Mouse (Mus musculus): Measurements from ENCODE around the gene 6330409D20Rik.

6330409D20Rik gene

DNA sequence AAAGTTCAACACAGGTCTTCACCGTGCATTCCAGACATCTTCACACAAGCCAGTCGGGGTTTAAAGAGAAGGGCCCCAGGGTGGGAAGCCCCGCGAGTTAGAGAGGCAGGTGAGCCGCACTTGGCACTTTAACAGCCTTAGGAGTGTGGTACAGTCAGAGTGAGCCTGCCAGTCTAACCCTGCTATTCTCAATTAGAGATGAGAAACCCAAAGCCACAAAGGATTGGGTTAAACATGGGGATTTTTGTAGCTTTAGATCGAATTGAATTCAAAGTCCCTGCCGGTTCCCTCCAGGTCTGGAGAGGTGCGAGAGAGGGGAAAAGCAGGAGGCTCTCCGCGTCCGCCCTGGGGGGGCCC is at the start of gene 6330409D20Rik:
Gene 6330409D20Rik, minus strand, starts transcription at position 101 of the 357 bp plus-strand sequence.
- DNase-seq (ENCODE audit: low spot score): no peak

DNA sequence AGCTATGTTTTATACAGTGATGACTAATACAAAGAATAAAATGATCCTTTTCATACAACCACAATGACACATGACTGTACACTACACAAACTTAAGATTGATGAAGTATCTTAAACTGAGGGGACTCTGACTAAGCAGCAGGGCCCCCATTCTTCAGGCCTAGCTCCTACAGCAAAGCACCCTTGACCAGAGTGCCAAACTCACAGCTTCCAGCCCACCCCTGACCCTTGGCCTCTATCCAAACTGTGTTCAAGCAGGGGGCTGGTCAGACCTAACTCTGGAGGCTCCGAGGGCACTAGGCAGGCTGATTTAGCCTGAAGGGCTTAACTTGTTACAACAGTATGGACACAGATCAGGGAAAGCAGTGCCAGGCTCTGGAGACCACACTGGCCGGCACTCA is 47.8 kb upstream of the 6330409D20Rik start:
- no peak for DNase-seq (ENCODE audit: low spot score)

DNA sequence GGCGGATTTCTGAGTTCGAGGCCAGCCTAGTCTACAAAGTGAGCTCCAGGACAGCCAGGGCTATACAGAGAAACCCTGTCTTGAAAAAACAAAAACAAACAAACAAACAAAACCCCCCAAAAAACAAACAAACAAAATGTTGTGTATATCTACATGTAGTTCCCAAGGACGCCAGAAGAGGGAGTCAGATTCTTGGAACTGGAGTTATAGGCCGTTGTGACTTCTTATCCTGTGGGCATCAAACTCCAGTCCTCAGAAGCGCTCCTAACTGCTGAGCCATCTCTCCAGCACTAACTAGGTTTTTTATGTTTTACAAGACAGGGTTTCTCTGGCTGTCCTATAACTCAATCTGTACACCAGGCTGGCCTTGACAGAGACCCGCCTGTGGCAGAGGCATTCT is 46.4 kb upstream of the 6330409D20Rik start:
- DNase-seq (ENCODE audit: low spot score): no peak

DNA sequence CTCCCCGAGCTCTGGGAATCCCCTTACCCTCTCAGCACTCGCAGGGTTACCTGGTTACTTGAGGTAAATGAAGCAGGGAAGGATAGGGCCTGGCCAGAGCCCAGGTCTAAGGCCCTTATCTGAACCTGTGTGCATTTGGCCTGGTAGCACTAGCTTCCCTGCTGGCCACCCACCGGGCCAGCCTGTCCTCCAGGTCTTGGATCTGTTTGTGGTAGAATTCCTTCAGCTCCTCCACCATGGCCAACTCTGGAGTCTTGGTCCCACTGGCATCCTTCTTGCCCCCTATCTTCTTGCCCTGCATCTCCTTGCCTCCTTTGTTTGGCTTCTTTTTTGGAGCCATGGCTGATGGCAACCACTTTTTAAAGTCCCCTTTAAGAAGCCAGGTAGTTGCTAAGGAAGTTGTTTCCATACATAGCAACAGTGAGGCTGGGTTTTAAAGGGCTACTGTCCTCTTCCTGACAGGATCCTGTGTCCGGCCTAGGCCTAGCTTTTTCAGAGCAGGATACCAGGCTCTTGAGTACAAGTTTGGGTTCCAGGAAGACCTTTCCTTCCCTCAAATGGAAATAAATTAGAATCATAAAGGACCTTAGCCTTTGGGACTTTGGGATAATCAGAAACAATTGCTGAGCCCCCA is 43.3 kb upstream of the 6330409D20Rik start, which contains the start of gene Cfap157:
Gene Cfap157, minus strand, starts transcription at position 381 of the 634 bp plus-strand sequence.
- DNase-seq (ENCODE audit: low spot score): no peak

DNA sequence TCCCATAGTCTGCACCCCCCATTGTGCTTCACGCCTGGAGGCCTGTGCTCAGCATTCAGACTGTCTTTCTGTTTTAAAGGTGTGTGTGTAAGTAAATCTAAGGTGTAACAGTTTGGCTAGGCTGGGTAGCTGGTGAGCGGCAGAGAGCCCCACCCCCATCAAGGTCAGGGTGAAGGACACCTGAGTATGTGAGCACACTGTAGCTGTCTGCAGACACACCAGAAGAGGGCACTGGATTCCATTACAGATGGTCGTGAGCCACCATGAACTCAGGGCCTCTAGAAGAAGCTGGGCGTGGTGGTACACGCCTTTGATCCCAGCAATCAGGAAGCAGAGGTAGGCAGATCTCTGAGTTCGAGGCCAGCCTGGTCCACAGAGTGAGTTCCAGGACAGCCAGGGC is 40.9 kb upstream of the 6330409D20Rik start:
- DNase-seq (ENCODE audit: low spot score): no peak

DNA sequence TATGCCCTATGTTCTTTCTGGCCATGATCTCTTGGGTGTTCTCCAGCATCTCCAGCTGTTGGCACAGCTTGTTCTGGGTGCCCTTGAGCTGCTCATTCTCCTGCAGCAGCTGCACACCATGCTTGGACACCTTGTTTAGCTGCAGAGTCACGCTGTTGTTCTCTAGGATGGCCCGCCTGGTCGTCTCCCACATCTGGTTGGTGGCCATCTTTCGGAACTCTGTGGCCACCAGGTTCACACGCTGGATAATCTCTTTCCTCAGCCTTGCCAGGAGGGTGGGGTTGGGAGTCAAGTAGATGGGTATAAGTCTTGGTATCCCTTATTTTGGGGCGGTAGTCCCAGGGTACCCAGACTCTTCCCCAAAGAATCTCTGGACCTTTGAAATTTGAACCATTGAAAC is 38.9 kb upstream of the 6330409D20Rik start:
- no peak for DNase-seq (ENCODE audit: low spot score)

DNA sequence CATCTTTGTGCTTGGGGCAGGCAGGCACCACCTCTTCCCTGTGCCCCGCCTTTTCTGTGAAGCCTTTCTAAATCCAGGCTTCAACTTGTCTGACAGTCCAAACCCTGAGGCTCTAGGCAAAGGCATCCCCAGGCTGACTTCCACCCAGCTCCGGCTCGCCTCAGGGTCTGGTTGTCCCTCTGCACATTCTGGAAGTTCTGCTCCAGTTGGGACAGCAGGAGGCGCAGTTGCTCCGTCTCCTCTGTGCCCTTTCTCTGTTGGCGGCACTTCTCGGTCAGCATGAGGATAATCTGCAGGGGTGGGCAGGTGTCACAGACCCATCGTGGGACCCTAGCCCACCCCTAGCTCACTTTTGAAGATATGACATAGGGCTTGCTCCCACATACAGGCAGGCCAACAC is 38.3 kb upstream of the 6330409D20Rik start:
- DNase-seq (ENCODE audit: low spot score): peak; percentile 85

DNA sequence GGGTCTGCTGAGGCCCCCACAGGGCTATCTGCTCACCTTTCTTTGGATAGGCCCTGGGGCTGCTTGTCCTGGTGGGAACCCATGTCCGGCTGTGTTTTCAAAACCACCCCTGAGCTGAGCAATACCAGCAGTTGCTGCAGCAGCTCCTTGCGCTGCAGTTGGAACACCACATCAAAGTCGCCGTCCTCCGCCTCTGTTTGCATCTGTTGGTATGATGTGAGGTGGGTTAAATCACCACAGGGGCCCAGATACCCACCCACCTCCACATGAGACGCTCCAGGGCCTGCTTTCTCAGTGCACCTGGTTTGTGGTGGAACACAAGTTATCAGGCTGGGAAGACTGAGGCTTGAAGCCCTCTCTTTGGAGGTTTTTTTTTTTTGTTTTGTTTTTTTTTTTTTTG is 37.3 kb upstream of the 6330409D20Rik start:
- no peak for DNase-seq (ENCODE audit: low spot score)

DNA sequence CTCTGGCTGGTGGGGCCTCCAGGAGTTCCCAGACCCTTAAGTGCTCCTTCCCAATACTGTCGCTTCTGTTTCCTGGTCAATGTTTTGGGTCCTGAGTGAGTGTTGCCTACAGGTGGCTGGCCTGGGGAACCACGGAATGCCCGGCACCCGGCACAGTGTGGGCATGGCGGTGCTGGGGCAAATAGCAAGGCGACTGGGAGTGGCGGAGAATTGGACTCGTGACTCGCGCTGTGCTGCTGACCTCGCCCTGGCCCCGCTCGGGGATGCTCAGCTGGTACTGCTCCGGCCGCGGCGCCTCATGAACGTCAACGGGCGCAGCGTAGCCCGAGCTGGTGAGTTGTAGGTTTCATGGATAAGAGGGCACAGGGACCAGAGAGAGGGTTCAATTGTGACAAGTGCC is 35.4 kb upstream of the 6330409D20Rik start:
- DNase-seq (ENCODE audit: low spot score): no peak

DNA sequence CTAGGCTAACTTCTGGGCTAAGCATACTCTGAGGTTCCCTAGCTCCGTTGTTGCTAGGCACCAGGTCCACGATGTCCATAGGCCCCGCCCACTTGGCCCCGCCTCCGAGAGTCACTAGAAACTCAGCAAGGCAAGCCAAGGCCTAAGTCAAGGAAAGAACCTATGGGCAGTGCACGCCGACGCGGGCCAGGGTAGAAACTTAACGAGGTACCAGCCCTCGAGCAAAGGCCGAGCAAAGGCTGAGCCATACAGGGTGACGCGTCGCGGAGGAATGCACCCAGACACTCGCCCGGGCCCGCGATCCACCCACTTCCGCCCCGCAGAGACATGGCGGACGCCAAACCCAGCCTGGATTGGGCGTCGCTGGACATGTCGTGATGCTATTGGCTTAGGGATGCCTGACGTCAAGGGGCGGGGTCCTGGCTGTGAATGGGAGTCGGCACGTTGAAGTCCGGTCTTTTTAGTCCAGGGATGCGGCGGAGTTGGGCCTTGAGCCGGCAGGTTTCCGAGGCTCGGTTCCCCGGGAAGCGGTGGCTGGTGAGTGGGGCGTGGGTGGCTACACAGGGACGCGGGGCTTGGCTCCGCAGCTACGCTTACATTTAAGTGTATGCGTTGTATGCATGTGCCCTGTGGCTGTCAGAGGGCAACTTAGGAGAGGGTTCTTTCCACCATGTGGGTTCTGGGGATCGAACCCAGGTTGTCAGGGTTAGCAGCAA is 34.7 kb upstream of the 6330409D20Rik start, which contains the start of the genes Ttc16 and Ptrh1:
Gene Ttc16, minus strand, starts transcription at position 275 of the 716 bp plus-strand sequence.
Gene Ptrh1, plus strand, starts transcription at position 428 of the 716 bp plus-strand sequence.
- DNase-seq (ENCODE audit: low spot score): peak; percentile 98

DNA sequence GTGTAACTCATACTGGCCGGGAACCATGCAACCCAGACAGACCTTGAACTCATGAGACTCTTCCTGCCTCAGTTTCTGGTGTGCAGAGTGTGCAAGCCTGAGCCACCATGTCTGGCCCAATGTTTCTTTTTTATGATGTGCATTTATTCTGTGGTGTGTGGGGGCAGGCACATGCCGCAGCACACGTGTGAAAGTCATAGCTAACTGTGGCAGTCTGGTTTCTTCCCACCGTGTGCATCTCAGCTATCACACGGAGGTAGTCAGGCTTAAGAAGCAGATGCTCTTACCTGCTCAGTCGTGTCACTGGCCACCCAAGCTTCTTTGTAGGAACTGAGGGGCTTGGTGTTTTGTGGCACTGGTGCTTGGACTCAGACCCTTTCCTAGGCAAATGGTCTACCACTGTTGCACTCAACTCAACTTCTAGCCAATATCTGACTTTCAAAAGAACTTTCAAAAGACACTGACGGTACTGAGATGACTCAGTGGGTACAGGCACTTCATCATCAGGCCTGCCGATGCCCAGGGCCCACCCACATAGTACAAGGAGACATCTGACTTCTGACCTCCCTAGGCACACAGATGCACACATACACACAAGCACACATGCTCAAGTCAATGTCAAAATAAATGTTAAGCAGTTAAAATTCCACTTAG is 31.9 kb upstream of the 6330409D20Rik start:
- no peak for DNase-seq (ENCODE audit: low spot score)

DNA sequence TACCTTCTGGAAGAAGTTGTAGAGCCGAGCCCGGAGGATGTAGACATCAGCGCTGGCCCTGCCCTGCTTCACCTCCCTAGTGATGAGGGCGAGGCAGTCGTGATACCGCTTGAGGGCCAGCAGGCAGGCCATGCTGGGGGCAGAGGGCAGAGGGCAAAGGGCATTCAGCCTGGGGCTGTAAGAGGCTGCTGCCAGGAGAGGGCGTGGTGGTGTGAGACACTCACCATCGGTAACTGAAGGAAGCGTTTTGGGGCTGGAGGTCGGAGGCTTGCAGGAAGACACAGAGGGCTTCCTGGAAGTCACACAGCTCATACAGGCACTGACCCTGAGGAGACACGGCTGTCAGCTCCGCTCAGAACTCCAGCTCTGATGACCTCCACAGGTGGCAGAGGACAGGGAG is 31.1 kb upstream of the 6330409D20Rik start:
- no peak for DNase-seq (ENCODE audit: low spot score)

DNA sequence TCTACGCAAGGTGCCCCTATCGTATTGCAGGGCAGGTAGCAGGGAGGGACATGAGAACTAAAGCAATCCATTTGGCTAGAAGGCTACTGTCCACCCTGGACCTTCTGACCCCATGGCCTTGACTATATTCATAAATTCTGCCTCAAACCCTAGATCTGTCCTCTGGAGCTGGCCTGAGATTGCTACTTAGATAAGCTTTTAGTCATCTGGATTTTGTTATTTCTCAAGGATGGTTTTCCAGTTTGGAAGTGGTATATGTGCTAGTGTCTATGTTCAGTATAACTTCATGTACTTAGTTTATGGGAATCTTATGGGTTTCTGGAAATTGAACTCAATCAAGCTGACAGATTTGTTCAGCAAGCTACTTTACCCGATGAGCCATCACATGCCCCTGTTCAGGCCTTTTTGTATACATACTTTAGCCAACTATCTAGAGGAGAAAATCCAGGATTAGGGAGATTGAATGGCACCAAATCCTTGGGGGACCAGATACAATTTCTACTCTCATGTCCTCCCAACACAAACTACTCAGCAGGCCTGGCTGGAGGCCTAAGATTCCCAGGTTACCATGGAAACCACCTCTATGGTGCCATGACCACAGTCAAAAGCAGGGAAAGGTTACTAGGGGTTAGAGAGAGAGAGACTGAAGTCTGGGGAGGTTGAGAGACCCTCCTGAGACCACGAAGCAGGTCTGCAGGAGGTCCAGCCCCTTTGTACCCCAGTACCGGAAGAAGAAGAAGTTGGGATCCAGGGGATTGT is 28.7 kb upstream of the 6330409D20Rik start:
- no peak for DNase-seq (ENCODE audit: low spot score)

DNA sequence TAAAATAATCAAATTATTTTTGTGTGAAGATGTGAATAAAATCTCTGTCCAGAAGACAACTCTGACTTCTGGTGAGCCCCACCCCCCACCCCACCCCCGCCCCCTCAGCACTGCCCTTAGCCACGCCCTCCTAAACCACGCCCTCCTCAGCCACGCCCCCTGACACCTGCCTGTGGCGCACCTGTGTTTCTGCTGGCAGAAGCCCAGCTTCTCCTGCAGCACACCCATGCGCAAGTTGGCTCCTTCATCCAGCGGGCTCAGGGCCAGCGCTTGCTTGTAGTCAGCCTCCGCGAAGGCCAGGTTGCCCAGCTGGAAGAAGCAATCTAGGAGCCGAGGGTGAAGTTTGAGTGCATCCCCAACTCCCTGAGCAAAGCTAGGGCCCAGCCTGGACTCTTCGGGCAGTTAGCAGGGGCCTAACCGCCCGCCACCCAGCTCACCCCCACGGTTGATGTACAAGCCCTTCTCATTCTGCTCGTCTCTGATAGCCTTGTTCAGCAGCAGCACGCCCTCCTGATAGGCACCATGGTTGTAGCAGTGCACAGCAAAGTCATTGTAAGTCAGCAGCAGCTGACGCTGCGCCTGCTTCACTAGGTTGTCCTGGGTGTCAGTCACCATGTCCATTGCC is 28.0 kb upstream of the 6330409D20Rik start:
- DNase-seq (ENCODE audit: low spot score): peak; percentile 81

DNA sequence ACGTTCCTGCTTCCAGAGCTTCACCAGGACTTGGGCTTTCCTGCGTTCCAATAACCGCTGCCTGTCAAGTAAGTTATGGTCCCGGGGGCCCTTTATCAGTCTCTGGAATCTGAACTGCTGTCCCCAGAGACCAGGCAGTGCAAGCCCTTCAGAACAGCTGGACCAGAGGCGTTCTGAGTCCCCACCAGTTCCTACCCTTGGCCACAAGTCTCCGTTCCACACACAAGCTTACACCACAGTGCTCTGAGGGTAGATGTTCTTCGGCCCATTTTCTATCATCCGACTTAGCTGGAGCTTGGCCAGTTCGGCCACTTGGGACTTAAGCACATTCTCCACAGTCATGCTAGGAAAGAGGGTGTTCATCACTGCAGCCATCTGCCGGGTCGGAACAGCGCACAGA is 26.4 kb upstream of the 6330409D20Rik start:
- no peak for DNase-seq (ENCODE audit: low spot score)

DNA sequence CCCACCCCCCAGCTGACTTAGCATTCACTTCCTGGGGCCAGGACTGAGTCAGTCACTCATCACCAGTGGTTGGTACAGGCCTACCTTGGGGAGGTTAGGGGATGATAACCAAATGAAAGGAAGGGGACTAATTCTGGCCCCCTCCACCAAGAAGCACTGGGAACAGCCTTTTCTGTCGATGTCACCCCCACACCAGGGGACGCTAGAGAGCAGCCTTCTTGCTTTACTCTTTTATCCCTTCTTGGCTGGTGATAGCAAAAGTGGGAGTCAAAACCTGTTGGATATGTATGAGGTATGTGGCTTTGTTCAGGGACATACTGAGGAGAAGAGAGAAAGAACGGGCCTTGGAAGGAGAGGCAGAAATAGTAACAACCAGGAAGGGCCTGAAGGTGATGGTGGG is 22.5 kb upstream of the 6330409D20Rik start:
- no peak for DNase-seq (ENCODE audit: low spot score)

DNA sequence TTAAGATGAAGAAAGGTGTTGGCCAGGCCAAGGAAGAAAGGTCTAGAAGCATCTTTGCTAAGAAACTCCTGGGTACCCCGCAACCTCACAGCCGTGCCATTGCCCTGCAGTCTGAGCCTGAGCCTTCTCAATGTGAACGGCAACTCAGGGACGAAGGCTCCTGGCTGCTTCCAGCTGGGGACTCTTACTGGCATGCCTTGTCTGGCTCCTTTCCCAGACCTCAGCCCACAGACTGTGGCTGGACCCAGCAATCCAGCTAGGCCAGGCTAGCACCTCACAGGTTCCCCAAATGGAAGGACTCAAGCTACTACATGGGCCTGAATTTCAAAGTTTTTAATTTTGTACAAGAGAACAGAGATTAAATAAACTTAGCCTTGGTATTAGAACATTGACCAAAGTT is 21.0 kb upstream of the 6330409D20Rik start:
- DNase-seq (ENCODE audit: low spot score): no peak

DNA sequence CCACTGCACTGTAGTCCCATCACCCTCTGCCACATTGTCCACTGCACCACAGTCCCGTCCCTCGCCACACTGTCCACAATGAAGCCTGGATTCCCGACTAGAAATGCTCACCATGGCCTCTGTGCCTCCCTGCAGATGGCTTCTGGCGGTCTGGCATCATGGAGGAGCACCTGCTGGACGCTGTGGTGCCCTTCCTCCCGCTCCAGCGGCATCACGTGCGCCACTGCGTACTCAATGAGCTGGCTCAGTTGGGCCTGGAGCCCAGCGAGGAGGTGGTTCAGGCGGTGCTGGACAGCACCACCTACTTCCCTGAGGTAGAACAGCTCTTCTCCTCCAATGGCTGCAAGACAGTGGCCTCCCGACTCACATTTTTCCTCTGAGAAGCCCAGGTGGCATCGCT is 20.5 kb upstream of the 6330409D20Rik start:
- DNase-seq (ENCODE audit: low spot score): no peak

DNA sequence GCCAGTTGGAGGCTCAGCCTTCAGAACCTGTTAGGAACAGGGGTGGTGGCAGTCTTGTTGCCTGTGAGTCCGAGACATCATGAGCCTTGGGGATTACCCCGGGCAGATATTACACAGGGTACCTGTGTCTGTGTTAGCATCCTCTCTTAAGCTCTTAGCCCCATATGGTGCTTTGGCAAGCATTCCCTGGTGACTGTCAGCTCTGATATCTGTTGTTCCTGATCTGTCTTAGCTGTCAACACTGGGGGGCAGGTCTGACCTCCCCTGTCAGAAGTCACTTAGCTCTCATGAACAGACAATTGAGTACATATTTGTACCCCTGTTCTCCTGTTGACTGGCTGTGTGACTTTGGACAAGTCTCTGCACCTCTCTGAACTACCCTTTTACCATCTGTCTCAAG is 18.2 kb upstream of the 6330409D20Rik start:
- no peak for DNase-seq (ENCODE audit: low spot score)

DNA sequence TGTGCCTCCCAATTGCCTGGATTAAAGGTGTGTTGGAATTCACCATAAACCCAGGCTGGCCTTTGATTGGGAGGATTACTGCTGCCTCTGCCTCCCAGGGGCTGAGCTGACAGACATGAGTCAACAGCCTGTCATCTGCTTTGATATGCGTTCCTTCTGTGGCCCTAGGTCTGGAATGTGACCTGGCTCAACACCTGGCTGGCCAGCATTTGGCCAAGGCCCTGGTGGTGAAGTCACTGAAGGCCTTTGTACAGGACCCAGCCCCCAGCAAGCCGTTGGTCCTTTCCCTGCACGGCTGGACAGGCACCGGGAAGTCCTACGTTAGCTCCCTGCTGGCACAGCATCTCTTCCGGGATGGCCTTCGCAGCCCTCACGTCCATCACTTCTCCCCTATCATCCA is 17.7 kb upstream of the 6330409D20Rik start:
- DNase-seq (ENCODE audit: low spot score): no peak

DNA sequence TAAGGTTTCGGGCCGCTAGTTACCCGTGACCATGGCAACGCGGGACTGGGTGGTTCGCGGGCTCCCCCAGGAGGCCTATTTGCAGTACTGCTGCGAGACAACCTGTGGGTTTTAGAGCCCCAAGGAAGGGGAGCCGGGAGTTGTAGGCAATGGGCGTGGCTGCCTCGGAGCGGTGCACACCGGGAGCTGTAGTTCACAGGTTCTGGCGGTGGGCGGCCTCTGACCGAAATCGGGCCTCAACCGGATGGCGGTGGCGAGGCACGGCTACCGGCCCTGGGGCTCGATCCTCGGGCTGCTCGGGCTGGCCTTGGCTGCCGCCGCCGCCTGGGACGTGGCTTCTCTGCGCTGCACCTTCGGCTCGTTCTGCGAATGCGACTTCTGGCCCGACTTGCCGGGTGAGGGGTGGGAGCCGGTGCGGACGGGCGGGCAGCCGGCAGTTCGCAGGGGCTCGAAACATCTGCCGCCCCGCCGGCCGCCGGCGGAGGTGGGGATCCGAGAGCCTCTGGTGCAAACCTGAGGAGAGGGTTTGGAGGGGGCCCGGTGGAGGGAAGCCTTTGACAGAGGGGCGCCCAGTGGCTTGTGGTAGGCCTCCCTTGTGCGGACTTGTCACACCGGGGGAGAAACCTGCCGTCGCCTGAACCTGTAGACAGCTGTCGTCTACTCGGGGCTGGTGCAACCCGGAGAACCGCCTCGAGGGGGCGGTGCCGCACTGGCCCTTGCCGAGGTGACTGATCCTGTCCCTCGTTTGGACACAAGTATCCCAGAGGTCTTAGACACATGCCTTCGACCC is 16.4 kb upstream of the 6330409D20Rik start, which contains the start of gene Tor2a:
Gene Tor2a, plus strand, starts transcription at position 179 of the 790 bp plus-strand sequence.
- DNase-seq (ENCODE audit: low spot score): peak; percentile 98

All from testis, postnatal 10 days (tissue).